Mouse (Mus musculus) midbrain, embryonic 15.5 days (tissue): Measurements from ENCODE around the gene Gatad2b. TPM values are rescaled to one million over a fixed set of nuclear protein-coding genes. Genes with fewer than 3 reads are reported as not detected.

Experiments
- ATAC-seq: fragments of 200-750 bp; cut with Nextera tagmentation; replicated peaks from 2 replicates; pipeline ENCODE4 v1.8.0; 2017; ENCODE audit warnings: moderate TSS enrichment
- H3K27ac ChIP-seq: fragments of 300-500 bp; sonication (generic); 2 replicates; pipeline ENCODE4 v1.5.1; 2015; ENCODE audit warnings: mild to moderate bottlenecking, inconsistent platforms
- H3K27me3 ChIP-seq: fragments of 300-500 bp; sonication (generic); replicated peaks from 2 replicates; pipeline ENCODE4 v1.6.1; 2015; ENCODE audit warnings: inconsistent platforms
- H3K36me3 ChIP-seq: fragments of 300-500 bp; sonication (generic); replicated peaks from 2 replicates; pipeline ENCODE4 v1.6.1; 2015; ENCODE audit warnings: inconsistent platforms
- H3K4me1 ChIP-seq: fragments of 300-500 bp; sonication (generic); 2 replicates; pipeline ENCODE4 v1.6.1; 2015; ENCODE audit warnings: inconsistent platforms
- H3K4me2 ChIP-seq: fragments of 300-500 bp; sonication (generic); 2 replicates; pipeline ENCODE4 v1.6.1; 2015; ENCODE audit warnings: inconsistent platforms, mild to moderate bottlenecking, moderate library complexity
- H3K4me3 ChIP-seq: fragments of 300-500 bp; sonication (generic); 2 replicates; pipeline ENCODE4 v1.5.1; 2015; ENCODE audit warnings: mild to moderate bottlenecking, inconsistent platforms
- H3K9ac ChIP-seq: fragments of 300-500 bp; sonication (generic); 2 replicates; pipeline ENCODE4 v1.6.1; 2015; ENCODE audit warnings: mild to moderate bottlenecking, inconsistent platforms
- H3K9me3 ChIP-seq: fragments of 300-500 bp; sonication (generic); 2 replicates; pipeline ENCODE4 v1.6.1; 2016; ENCODE audit warnings: inconsistent platforms
- WGBS: fragments of 180-500 bp; shearing (Covaris S2); methylation state at CpG from one replicate; pipeline ENCODE4 v1.1.7; 2015; ENCODE audit warnings: mixed read lengths; 5-methylcytosine and 5-hydroxymethylcytosine counted together
- polyA plus RNA-seq: library from polyadenylated mRNA; unstranded; fragments of >200 nt; fragmentation: Nextera tagmentation; extraction: Ambion mirVana; gene quantifications from 2 replicates; pipeline ENCODE4 v1.2.1, GENCODE M21; 2015

Gatad2b gene
- polyA plus RNA-seq, 1 experiment from 2014 or later: 14.5 TPM

DNA sequence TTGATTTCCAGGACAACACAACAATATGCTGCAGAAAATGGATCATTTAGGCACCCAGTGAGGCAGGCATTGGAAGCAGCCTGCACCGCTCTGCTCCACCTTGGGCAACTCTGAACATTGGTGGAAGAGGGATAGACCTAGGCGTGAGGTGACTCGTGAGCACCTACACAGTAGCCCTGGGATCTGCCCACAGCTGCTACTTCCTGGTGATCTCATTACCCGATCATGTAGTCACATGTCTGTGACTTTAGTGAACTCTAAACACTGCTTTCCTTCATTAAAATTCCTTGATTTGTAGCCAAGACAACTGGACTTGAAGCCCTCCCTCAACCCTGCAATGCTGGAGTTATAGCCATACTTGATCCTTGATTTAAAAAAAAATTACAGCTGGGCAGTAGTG, 81.4 kb downstream of the Gatad2b start:
- no peak overlapping the region for H3K9ac ChIP-seq
- no peaks in the 10 kb centered on the region for H3K36me3 ChIP-seq
- no peak overlapping the region for H3K27ac ChIP-seq
- no peak for ATAC-seq
- WGBS: 83% methylated on average over 4 of the region's 4 CpGs
- H3K4me1 ChIP-seq: no peaks in the 10 kb centered on the region
- no peaks in the 10 kb centered on the region for H3K27me3 ChIP-seq
- H3K4me2 ChIP-seq: no peak overlapping the region
- H3K9me3 ChIP-seq: no peaks in the 10 kb centered on the region
- no peak overlapping the region for H3K4me3 ChIP-seq

DNA sequence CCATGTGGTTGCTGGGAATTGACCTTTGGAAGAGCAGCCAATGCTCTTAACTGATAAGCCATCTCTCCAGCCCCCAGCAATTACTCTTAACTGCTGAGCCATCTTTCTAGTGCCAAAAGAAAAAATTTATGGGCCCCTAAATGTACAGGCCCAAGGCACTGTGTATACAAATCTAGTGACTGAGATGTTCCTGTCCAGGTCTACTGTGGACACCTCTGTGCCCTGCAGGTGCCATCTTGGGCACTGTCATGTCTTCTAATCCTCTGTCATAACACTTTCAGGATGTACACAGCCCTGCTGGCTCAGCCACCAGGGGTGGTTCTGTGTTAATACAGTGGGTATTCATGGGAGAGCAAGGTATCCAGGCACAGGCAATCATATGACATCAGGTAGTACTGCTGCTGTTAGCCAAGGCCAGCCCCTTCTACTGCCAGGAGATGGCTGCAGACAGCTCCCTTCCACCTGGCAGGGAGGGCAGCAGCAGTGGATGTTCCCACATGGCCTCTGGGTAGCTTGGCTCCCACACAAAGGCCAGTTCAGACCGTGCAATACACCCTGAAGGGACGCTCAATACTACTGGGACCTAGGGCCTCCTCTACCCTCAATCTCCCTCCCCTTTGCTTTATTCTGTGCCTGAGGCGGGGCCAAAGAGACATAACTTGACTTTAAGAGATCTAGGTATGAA, 82.7 kb downstream of the Gatad2b start:
- no peaks in the 10 kb centered on the region for H3K4me1 ChIP-seq
- no peaks in the 10 kb centered on the region for H3K9me3 ChIP-seq
- no peak overlapping the region for H3K27ac ChIP-seq
- H3K4me3 ChIP-seq: no peak overlapping the region
- ATAC-seq: no peak
- 27% methylated on average over 3 of the region's 3 CpGs for WGBS
- no peaks in the 10 kb centered on the region for H3K36me3 ChIP-seq
- H3K27me3 ChIP-seq: no peaks in the 10 kb centered on the region
- H3K9ac ChIP-seq: no peak overlapping the region
- H3K4me2 ChIP-seq: no peak overlapping the region

DNA sequence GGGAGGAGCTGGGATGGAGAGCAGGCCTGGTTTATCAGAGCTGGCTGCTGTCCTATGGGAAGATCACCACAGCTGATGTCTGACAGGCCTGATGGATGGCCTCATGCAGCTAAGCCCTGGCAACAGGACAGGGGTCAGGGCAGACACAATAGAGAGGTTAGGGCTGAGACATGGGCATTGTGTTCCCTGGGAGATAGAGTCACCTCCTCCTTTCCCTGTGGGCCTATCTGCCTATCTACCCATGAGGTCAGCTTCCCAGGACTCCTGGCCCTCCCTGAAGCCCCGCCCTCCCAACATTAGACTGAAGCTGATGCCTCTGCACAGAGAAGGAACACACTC, 83.2 kb downstream of the Gatad2b start:
- Histone ChIP-seq H3K36me3 (no peaks in the 10 kb centered on the region), H3K27ac (no peak overlapping the region), H3K4me2 (no peak overlapping the region), H3K9ac (no peak overlapping the region), H3K4me3 (no peak overlapping the region), H3K9me3 (no peaks in the 10 kb centered on the region), H3K27me3 (no peaks in the 10 kb centered on the region), H3K4me1 (no peaks in the 10 kb centered on the region)
- WGBS: 13% methylated on average over 1 of the region's 1 CpGs
- ATAC-seq: no peak; the same call in 1 of the 2 replicates

DNA sequence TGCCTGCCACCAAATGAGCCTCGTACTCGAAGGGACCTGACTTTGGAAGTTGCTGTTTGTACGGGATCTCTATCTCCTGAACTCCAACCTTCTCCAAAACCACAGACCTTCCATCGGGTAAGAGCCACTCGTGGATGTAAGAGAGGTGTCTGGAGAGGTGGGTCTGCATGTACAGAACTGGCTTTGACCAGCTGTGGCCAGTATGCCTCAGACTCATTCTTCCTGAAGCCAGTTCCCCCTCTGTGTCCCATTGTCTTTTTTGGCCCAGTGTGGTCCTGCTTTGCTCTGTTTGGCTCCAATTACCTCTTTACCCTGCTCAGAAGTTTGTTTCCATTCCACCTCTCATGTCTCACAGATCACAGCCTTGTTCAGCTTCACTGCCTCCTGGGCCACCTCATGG, 85.5 kb downstream of the Gatad2b start:
- ATAC-seq: no peak
- WGBS: 89% methylated on average over 5 of the region's 5 CpGs
- Histone ChIP-seq H3K4me1 (no peaks in the 10 kb centered on the region), H3K9me3 (no peaks in the 10 kb centered on the region), H3K9ac (no peak overlapping the region), H3K36me3 (no peaks in the 10 kb centered on the region), H3K4me3 (no peak overlapping the region), H3K27ac (no peak overlapping the region), H3K4me2 (no peak overlapping the region), H3K27me3 (no peaks in the 10 kb centered on the region)

DNA sequence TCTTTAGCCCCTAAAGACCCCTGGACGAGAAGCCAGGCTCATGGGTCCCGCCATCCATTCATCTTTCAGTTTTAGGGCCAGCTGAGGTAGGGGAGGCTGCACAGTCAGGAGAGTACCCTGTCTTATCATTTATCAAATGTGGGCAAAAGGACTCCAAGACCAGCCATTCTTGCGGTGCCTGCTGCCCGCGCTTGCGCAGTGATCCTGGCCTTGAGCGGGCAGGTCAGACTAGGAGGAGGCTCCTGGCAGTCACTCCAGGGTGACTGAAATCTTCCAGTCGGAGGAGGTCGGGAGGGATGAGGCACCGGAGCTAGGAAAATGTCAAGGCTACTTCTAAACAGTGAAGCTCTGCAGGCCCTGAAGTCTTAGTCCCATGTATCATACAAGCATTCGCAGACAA, 88.7 kb downstream of the Gatad2b start:
- H3K27ac ChIP-seq: no peak overlapping the region
- ATAC-seq: no peak
- H3K27me3 ChIP-seq: no peaks in the 10 kb centered on the region
- no peak overlapping the region for H3K4me2 ChIP-seq
- H3K4me1 ChIP-seq: peaks cover 2% of the 10 kb centered on the region; the same call in 1 of the 2 replicates
- WGBS: 79% methylated on average over 11 of the region's 11 CpGs
- H3K4me3 ChIP-seq: no peak overlapping the region
- H3K9me3 ChIP-seq: no peaks in the 10 kb centered on the region
- no peak overlapping the region for H3K9ac ChIP-seq
- no peaks in the 10 kb centered on the region for H3K36me3 ChIP-seq

DNA sequence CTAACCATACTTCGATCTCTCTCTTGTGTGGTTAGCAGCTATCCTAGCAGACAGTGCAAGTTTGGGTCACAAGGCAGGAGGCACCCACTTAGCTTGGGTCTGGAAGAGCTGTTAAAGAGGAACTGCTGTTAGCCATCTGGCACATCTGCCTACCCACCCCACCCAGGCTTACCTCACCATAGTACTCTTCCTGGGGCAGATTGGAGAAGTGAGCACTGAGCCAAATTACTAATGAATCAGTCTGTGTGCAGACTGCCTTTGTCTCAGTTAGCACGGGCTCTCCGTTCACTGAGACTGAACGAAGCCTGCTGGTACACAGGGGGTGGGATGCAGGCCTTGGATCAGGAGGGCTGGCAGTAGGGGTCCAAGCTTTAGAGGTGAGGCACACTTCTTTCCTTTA, 90.7 kb downstream of the Gatad2b start:
- WGBS: 73% methylated on average over 4 of the region's 4 CpGs
- no peaks in the 10 kb centered on the region for H3K9me3 ChIP-seq
- H3K27me3 ChIP-seq: no peaks in the 10 kb centered on the region
- H3K27ac ChIP-seq: no peak overlapping the region
- H3K4me2 ChIP-seq: no peak overlapping the region
- ATAC-seq: no peak
- H3K9ac ChIP-seq: no peak overlapping the region
- no peaks in the 10 kb centered on the region for H3K36me3 ChIP-seq
- H3K4me1 ChIP-seq: peaks cover 21% of the 10 kb centered on the region
- no peak overlapping the region for H3K4me3 ChIP-seq

DNA sequence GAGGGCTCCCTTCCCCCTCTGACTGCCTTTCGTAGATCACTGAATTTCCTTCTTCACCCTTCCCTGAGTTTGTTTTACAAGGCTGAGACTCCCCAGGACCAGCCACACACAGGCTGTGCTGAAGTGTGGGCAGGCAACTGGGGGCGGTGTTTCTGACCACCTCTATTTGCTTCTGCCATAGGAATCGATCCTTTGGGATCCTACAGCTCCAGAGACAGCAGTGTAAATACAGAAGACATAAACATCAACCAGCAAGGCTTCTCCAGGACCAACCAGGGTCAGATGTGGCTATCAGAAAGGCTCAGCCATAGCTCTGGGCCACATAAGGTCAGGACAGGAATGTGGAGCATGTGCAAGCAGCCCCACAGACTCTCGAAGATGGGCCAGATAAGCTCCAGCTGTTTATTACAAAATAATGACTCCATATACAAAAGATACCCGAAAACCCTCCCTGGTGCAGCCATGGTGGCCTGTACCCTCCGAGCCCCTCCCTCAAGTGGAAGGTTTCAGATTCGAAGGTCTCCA, 91.9 kb downstream of the Gatad2b start:
- ATAC-seq: no peak
- no peaks in the 10 kb centered on the region for H3K9me3 ChIP-seq
- 83% methylated on average over 7 of the region's 7 CpGs for WGBS

DNA sequence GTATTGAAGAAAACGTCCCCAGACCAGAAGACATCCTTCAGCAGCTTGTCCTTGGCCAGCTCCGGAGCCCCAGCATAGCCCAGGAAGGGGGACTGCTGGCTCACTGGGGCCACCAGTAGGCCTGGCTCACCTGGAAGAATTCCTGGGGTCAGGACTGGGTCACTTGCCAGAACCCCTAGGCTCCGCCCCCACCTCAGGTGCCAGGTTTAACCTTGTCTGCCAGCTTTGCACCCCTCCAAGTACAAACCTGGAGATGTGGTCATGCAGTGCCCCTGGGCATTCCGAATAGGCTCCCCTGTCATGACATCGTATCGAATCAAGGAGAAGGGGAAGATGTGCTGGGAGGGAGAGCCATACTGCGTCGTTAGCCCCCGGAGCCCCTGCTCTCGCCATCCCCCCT, 93.8 kb downstream of the Gatad2b start:
- Histone ChIP-seq H3K4me3 (no peak overlapping the region), H3K27ac (no peak overlapping the region), H3K9me3 (no peaks in the 10 kb centered on the region), H3K27me3 (no peaks in the 10 kb centered on the region), H3K4me1 (peaks cover 33% of the 10 kb centered on the region), H3K36me3 (peaks cover 5% of the 10 kb centered on the region), H3K4me2 (no peak overlapping the region; the same call in 1 of the 2 replicates), H3K9ac (no peak overlapping the region)
- WGBS: 96% methylated on average over 10 of the region's 10 CpGs
- ATAC-seq: no peak

More for the DNA sequence above, 91.9 kb downstream of the Gatad2b start:
- peaks cover 24% of the 10 kb centered on the region for H3K4me1 ChIP-seq
- H3K27ac ChIP-seq: no peak overlapping the region
- H3K9ac ChIP-seq: no peak overlapping the region
- no peak overlapping the region for H3K4me3 ChIP-seq
- no peak overlapping the region for H3K4me2 ChIP-seq
- H3K27me3 ChIP-seq: no peaks in the 10 kb centered on the region
- H3K36me3 ChIP-seq: no peaks in the 10 kb centered on the region

DNA sequence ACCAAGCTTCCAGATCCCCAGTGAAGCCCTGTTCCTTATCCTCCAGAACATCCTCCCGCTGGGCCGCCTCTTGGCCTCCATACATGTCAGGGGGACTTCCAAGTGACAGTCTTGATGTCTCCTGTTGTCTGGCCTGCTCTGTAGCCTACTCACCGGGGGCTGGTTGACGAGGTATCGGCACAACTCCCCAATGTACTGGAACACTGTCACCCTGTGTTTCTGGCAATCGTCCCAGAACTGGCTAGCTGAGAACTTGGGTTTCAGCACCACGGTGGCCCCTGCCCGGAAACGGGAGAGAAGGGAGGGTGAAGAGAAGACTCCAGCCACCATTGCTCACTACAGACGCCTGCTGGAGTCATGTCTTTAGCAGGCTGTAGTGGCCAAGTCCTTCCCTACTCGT, 94.5 kb downstream of the Gatad2b start:
- ATAC-seq: no peak
- Histone ChIP-seq H3K4me3 (peak overlapping the region; percentile 64), H3K9ac (peak overlapping the region; percentile 94; the same call in 1 of the 2 replicates), H3K4me1 (peaks cover 33% of the 10 kb centered on the region), H3K36me3 (peaks cover 11% of the 10 kb centered on the region), H3K27me3 (no peaks in the 10 kb centered on the region), H3K4me2 (peak overlapping the region; percentile 90), H3K9me3 (no peaks in the 10 kb centered on the region), H3K27ac (no peak overlapping the region; the same call in 1 of the 2 replicates)
- WGBS: 69% methylated on average over 11 of the region's 11 CpGs

DNA sequence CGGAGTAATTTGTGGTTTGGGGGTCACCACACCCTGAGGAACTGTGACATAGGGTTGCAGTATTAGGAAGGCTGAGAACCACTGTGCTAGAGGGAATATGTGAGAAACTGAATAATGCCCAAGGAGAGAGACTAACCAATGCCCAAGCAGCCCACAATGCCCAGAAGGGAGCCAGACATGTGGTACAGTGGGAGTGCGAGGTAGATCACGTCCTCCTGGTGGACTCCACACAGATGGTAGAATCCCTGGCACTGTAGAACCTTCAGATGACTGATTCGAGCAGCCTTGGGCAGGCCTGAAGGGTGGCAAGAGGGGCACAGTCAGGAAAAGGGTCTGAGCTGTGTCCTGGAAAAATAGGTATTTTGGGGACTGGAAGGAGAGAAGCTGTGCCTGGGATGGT, 95.2 kb downstream of the Gatad2b start:
- Histone ChIP-seq H3K27ac (peak overlapping the region; percentile 94), H3K36me3 (peaks cover 14% of the 10 kb centered on the region), H3K4me1 (peaks cover 33% of the 10 kb centered on the region), H3K4me2 (peak overlapping the region; percentile 90), H3K9me3 (no peaks in the 10 kb centered on the region), H3K27me3 (no peaks in the 10 kb centered on the region), H3K9ac (peak overlapping the region; percentile 94), H3K4me3 (peak overlapping the region; percentile 64)
- WGBS: 77% methylated on average over 4 of the region's 4 CpGs
- ATAC-seq: no peak

DNA sequence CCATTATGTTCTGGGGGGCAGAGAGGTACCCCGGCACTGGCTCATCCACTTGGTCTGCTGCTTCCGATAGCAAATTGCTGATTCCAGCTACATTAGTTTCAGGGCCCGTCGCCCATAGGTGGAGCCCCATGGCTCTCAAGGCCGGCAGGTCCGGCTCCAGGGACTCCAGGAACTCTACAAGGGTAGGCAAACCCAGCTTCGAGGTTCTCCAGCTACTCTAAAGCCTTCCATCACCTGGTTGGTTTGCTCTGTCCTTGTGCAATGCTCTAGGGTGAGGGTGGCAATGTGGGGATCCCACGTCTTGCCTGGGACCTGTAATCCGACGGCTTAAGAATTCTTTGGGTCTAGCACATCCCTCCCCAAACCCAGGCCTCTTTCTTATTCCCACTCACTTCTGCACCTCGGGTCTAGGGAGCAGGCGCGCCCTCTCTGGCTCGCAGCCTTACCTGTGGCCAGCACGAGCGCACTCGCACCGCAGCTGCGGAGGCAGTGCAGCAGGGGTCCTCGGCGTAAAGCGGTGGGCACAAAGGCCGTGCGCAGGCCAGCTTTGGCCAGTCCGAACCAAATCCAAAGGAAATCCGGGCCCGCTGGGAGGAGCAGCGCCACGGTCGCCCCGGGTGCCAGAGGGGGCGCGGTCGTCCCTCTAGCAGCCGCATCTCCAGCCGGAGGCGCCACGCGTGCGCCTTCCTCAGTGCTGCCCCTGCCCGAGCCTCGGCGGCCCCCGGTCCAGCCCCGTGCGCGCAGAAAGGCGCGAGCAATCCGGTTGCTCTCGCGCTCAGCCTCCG, 95.9 kb downstream of the Gatad2b start:
- 4% methylated on average over 53 of the region's 53 CpGs for WGBS
- peaks cover 33% of the 10 kb centered on the region for H3K4me1 ChIP-seq
- H3K9me3 ChIP-seq: no peaks in the 10 kb centered on the region

DNA sequence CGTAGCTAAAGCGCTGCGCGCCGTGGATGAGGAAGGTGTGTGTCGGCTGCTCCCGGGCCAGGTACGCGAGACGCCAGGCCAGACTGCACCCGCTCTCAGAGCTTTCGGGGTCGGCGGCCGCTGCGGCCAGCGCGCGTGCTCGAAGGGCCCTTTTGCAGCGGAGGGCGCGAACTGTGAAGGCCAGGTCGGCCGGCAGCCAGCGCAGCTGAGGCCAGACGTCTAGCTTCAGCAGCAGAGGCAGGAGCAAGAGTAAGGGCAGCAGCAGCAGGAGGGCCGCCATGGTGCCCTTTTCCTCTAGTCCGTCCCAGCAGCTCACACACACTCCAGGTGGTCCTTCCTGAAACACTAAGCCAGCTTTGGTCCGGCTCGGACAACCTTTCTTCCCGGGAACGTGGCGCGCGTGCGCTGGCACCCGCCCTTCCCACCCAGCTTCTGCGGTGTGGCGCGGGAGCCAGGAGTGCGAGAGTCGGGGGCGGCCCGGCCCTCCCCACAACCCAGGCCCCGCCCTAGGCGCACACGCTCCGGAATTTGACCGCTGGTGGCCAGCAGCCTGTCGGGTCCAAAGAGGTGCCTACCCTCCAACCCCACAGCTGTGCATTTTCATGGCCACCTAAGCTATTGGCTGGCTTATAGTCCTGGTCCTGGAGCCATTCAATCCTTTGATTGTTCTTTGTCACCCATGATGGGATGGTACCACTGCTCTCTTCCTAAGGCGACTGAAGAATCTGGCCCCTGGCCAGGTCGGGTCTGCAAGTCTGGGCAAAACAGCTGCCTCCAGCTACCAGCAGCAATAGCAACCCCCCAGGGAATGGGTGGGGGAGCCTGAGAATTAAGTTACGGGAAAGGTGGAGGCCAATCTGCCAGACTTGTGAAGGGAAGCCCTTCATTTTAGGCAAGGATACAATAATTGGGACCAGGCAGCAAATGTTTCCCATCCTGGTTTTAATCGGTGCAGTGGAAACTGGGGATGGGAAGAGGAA, 96.8 kb downstream of the Gatad2b start, which contains the start of gene Slc27a3:
Gene Slc27a3 (minus strand): TSS at position 428 of the 980 bp plus-strand sequence.
- Histone ChIP-seq H3K27me3 (no peaks in the 10 kb centered on the region), H3K4me3 (peak within 1 kb of the TSS; percentile 64), H3K9ac (peak within 1 kb of the TSS; percentile 94), H3K36me3 (peaks cover 21% of the 10 kb centered on the region), H3K4me1 (peaks cover 33% of the 10 kb centered on the region), H3K9me3 (no peaks in the 10 kb centered on the region), H3K27ac (peak within 1 kb of the TSS; percentile 94), H3K4me2 (peak within 1 kb of the TSS; percentile 90)
- 1% methylated on average over 55 of the region's 55 CpGs for WGBS
- peak; percentile 76 for ATAC-seq

More for the DNA sequence above, 95.9 kb downstream of the Gatad2b start:
- Histone ChIP-seq H3K27me3 (no peaks in the 10 kb centered on the region), H3K27ac (peak overlapping the region; percentile 94), H3K36me3 (peaks cover 21% of the 10 kb centered on the region), H3K9ac (peak overlapping the region; percentile 94), H3K4me2 (peak overlapping the region; percentile 90), H3K4me3 (peak overlapping the region; percentile 64)
- peak; percentile 81 for ATAC-seq
